Mouse (Mus musculus) neural tube, embryonic 15.5 days (tissue): ENCODE data around the gene Rasip1. TPM values are rescaled to one million over a fixed set of nuclear protein-coding genes. Genes with fewer than 3 reads are reported as not detected.

Experiments
- ATAC-seq: fragments of 200-750 bp; cut with Nextera tagmentation; 2 replicates; pipeline ENCODE4 v1.8.0; 2017; ENCODE audit warnings: mild to moderate bottlenecking, moderate TSS enrichment, moderate library complexity; ENCODE audit not compliant: low FRiP score
- H3K27ac ChIP-seq: fragments of 300-500 bp; sonication (generic); replicated peaks from 2 replicates; pipeline ENCODE4 v1.5.1; 2015; ENCODE audit warnings: mild to moderate bottlenecking, inconsistent platforms
- H3K27me3 ChIP-seq: fragments of 300-500 bp; sonication (generic); replicated peaks from 2 replicates; pipeline ENCODE4 v1.6.1; 2015; ENCODE audit warnings: inconsistent platforms
- H3K36me3 ChIP-seq: fragments of 300-500 bp; sonication (generic); 2 replicates; pipeline ENCODE4 v1.6.1; 2015; ENCODE audit warnings: inconsistent platforms
- H3K4me1 ChIP-seq: fragments of 300-500 bp; sonication (generic); 2 replicates; pipeline ENCODE4 v1.6.1; 2015; ENCODE audit warnings: inconsistent platforms
- H3K4me2 ChIP-seq: fragments of 300-500 bp; sonication (generic); 2 replicates; pipeline ENCODE4 v1.6.1; 2015; ENCODE audit warnings: inconsistent platforms, mild to moderate bottlenecking, moderate library complexity
- H3K4me3 ChIP-seq: fragments of 300-500 bp; sonication (generic); replicated peaks from 2 replicates; pipeline ENCODE4 v1.5.1; 2015; ENCODE audit warnings: mild to moderate bottlenecking, inconsistent platforms
- H3K9ac ChIP-seq: fragments of 300-500 bp; sonication (generic); replicated peaks from 2 replicates; pipeline ENCODE4 v1.6.1; 2015; ENCODE audit warnings: mild to moderate bottlenecking, inconsistent platforms
- H3K9me3 ChIP-seq: fragments of 300-500 bp; sonication (generic); replicated peaks from 2 replicates; pipeline ENCODE4 v1.6.1; 2016; ENCODE audit warnings: inconsistent platforms
- WGBS: fragments of 180-500 bp; shearing (Covaris S2); methylation state at CpG from one replicate; pipeline ENCODE4 v1.1.7; 2015; ENCODE audit warnings: mixed read lengths; 5-methylcytosine and 5-hydroxymethylcytosine counted together
- polyA plus RNA-seq: library from polyadenylated mRNA; unstranded; fragments of >200 nt; fragmentation: Nextera tagmentation; extraction: Ambion mirVana; gene quantifications from 2 replicates; pipeline ENCODE4 v1.2.1, GENCODE M21; 2015

Gene Rasip1
- polyA plus RNA-seq, 1 experiment from 2014 or later: 17.6 TPM

GRCm38 (mm10) chr7:45639561-45640027 is 12.3 kb downstream of the Rasip1 start, which contains the start of gene Mamstr:
Gene Mamstr (plus strand): TSS chr7:45639977.
- no peak within 1 kb of the TSS for H3K4me2 ChIP-seq
- no peak within 1 kb of the TSS for H3K4me3 ChIP-seq
- WGBS: 26% methylated on average over 19 of the region's 19 CpGs
- no peak within 1 kb of the TSS for H3K9ac ChIP-seq
- ATAC-seq: no peak
- no peaks in the 10 kb centered on the region for H3K27me3 ChIP-seq
- no peaks in the 10 kb centered on the region for H3K9me3 ChIP-seq
- H3K27ac ChIP-seq: peak within 1 kb of the TSS; percentile 3
- H3K36me3 ChIP-seq: peaks cover 12% of the 10 kb centered on the region; the same call in 1 of the 2 replicates
- peaks cover 42% of the 10 kb centered on the region for H3K4me1 ChIP-seq

GRCm38 (mm10) chr7:45640191-45640957 is 13.1 kb downstream of the Rasip1 start:
- Histone ChIP-seq H3K9me3 (no peaks in the 10 kb centered on the region), H3K4me3 (no peak overlapping the region), H3K27ac (peak overlapping the region; percentile 3; the same call in 1 of the 2 replicates), H3K4me2 (no peak overlapping the region), H3K9ac (no peak overlapping the region), H3K27me3 (no peaks in the 10 kb centered on the region), H3K4me1 (peaks cover 47% of the 10 kb centered on the region), H3K36me3 (peaks cover 12% of the 10 kb centered on the region; the same call in 1 of the 2 replicates)
- ATAC-seq: no peak
- 82% methylated on average over 19 of the region's 19 CpGs for WGBS

GRCm38 (mm10) chr7:45641391-45642040 is 14.2 kb downstream of the Rasip1 start:
- Histone ChIP-seq H3K36me3 (peaks cover 6% of the 10 kb centered on the region; the same call in 1 of the 2 replicates), H3K9ac (peak overlapping the region; percentile 36; the same call in 1 of the 2 replicates), H3K4me3 (peak overlapping the region; percentile 14; the same call in 1 of the 2 replicates), H3K9me3 (no peaks in the 10 kb centered on the region), H3K27ac (0 out of 2 replicates have a peak overlapping the region, but pooled peaks have one; percentile 9), H3K4me1 (peaks cover 47% of the 10 kb centered on the region), H3K4me2 (peak overlapping the region; percentile 78), H3K27me3 (no peaks in the 10 kb centered on the region)
- ATAC-seq: no peak
- 59% methylated on average over 15 of the region's 17 CpGs for WGBS

- H3K4me2 ChIP-seq: peak overlapping the region; percentile 78
- no peaks in the 10 kb centered on the region for H3K27me3 ChIP-seq
- 83% methylated on average over 5 of the region's 5 CpGs for WGBS
- ATAC-seq: no peak
- peak overlapping the region; percentile 14; the same call in 1 of the 2 replicates for H3K4me3 ChIP-seq
- H3K36me3 ChIP-seq: peaks cover under 1% of the 10 kb centered on the region; the same call in 1 of the 2 replicates
- H3K4me1 ChIP-seq: peaks cover 47% of the 10 kb centered on the region
- H3K9ac ChIP-seq: peak overlapping the region; percentile 36; the same call in 1 of the 2 replicates
- H3K27ac ChIP-seq: 0 out of 2 replicates have a peak overlapping the region, but pooled peaks have one; percentile 9
- H3K9me3 ChIP-seq: no peaks in the 10 kb centered on the region
These were observed 14.8 kb downstream of the Rasip1 start for GRCm38 (mm10) chr7:45642083-45642482.

- Histone ChIP-seq H3K27ac (peak overlapping the region; percentile 92), H3K27me3 (no peaks in the 10 kb centered on the region)
- 42% methylated on average over 16 of the region's 16 CpGs for WGBS
These were observed 15.4 kb downstream of the Rasip1 start for GRCm38 (mm10) chr7:45642503-45643255.

GRCm38 (mm10) chr7:45643441-45644178 is 16.3 kb downstream of the Rasip1 start:
- WGBS: 3% methylated on average over 28 of the region's 28 CpGs

More at GRCm38 (mm10) chr7:45642503-45643255, 15.4 kb downstream of the Rasip1 start:
- H3K36me3 ChIP-seq: no peaks in the 10 kb centered on the region
- H3K9me3 ChIP-seq: no peaks in the 10 kb centered on the region
- H3K4me1 ChIP-seq: peaks cover 45% of the 10 kb centered on the region
- ATAC-seq: no peak
- H3K4me3 ChIP-seq: peak overlapping the region; percentile 52
- peak overlapping the region; percentile 78 for H3K4me2 ChIP-seq
- H3K9ac ChIP-seq: peak overlapping the region; percentile 70

GRCm38 (mm10) chr7:45644183-45644582 is 16.9 kb downstream of the Rasip1 start:
- 5% methylated on average over 18 of the region's 18 CpGs for WGBS
- Histone ChIP-seq H3K9ac (peak overlapping the region; percentile 33), H3K27ac (peak overlapping the region; percentile 92), H3K4me3 (peak overlapping the region; percentile 52), H3K27me3 (no peaks in the 10 kb centered on the region), H3K4me1 (peaks cover 34% of the 10 kb centered on the region), H3K36me3 (no peaks in the 10 kb centered on the region), H3K4me2 (peak overlapping the region; percentile 78), H3K9me3 (no peaks in the 10 kb centered on the region)
- ATAC-seq: peak; percentile 46

More at GRCm38 (mm10) chr7:45643441-45644178, 16.3 kb downstream of the Rasip1 start:
- Histone ChIP-seq H3K4me1 (peaks cover 37% of the 10 kb centered on the region), H3K36me3 (no peaks in the 10 kb centered on the region), H3K9me3 (no peaks in the 10 kb centered on the region), H3K27me3 (no peaks in the 10 kb centered on the region), H3K9ac (peak overlapping the region; percentile 70), H3K27ac (peak overlapping the region; percentile 92), H3K4me2 (peak overlapping the region; percentile 78), H3K4me3 (peak overlapping the region; percentile 52)
- ATAC-seq: peak; percentile 93

GRCm38 (mm10) chr7:45644872-45645590 is 17.7 kb downstream of the Rasip1 start:
- Histone ChIP-seq H3K36me3 (no peaks in the 10 kb centered on the region), H3K4me1 (peaks cover 34% of the 10 kb centered on the region), H3K27me3 (no peaks in the 10 kb centered on the region), H3K9ac (0 out of 2 replicates have a peak overlapping the region, but pooled peaks have one; percentile 17), H3K9me3 (no peaks in the 10 kb centered on the region), H3K4me3 (peak overlapping the region; percentile 52; the same call in 1 of the 2 replicates), H3K27ac (peak overlapping the region; percentile 92), H3K4me2 (peak overlapping the region; percentile 78)
- no peak for ATAC-seq
- 69% methylated on average over 6 of the region's 6 CpGs for WGBS

GRCm38 (mm10) chr7:45645591-45645971 is 18.3 kb downstream of the Rasip1 start:
- WGBS: 53% methylated on average over 7 of the region's 7 CpGs
- Histone ChIP-seq H3K4me1 (peaks cover 34% of the 10 kb centered on the region), H3K27me3 (no peaks in the 10 kb centered on the region), H3K9me3 (no peaks in the 10 kb centered on the region), H3K4me3 (no peak overlapping the region), H3K9ac (no peak overlapping the region), H3K36me3 (no peaks in the 10 kb centered on the region), H3K4me2 (no peak overlapping the region), H3K27ac (no peak overlapping the region)
- no peak for ATAC-seq

GRCm38 (mm10) chr7:45646671-45647070 is 19.4 kb downstream of the Rasip1 start:
- Histone ChIP-seq H3K27me3 (no peaks in the 10 kb centered on the region), H3K9ac (no peak overlapping the region), H3K4me3 (no peak overlapping the region), H3K27ac (no peak overlapping the region), H3K4me2 (no peak overlapping the region), H3K9me3 (no peaks in the 10 kb centered on the region), H3K4me1 (peaks cover 29% of the 10 kb centered on the region), H3K36me3 (no peaks in the 10 kb centered on the region)
- no peak for ATAC-seq
- WGBS: 84% methylated on average over 4 of the region's 4 CpGs
